Mouse (Mus musculus) bone marrow, adult 2 months (tissue): ENCODE measurements around the gene Hk1. TPM values are rescaled to one million over a fixed set of nuclear protein-coding genes. Genes with fewer than 3 reads are reported as not detected.
A peak's percentile ranks its signal among the peaks of the same experiment; 100 is the strongest.

Experiments
- H3K27ac ChIP-seq: fragments of 200-500 bp; 2 replicates; pipeline ENCODE4 v1.5.1; 2012; ENCODE audit warnings: low read depth, mild to moderate bottlenecking, control low read depth, inconsistent platforms, low read length; ENCODE audit not compliant: control insufficient read depth, poor library complexity, insufficient read depth
- H3K4me1 ChIP-seq: fragments of 200-500 bp; 2 replicates; pipeline ENCODE4 v1.6.1; 2011; ENCODE audit warnings: low read length; ENCODE audit not compliant: control insufficient read depth, insufficient read depth
- H3K4me3 ChIP-seq: fragments of 200-500 bp; replicated peaks from 2 replicates; pipeline ENCODE3; 2011; ENCODE audit warnings: mild to moderate bottlenecking, low read depth, low read length, control low read depth; ENCODE audit not compliant: control insufficient read depth
- CTCF ChIP-seq: fragments of 200-500 bp; IDR thresholded peaks from 2 replicates; pipeline ENCODE4 v1.5.1; 2011; ENCODE audit warnings: low read length, control low read depth; ENCODE audit not compliant: control insufficient read depth, insufficient read depth
- POLR2A ChIP-seq: fragments of 200-500 bp; IDR thresholded peaks from 2 replicates; pipeline ENCODE4 v1.6.1; 2011; ENCODE audit warnings: low read depth, mild to moderate bottlenecking, control low read depth, low read length, borderline replicate concordance; ENCODE audit not compliant: control insufficient read depth
- WGBS: fragments of 180-500 bp; shearing (Covaris S2); methylation state at CpG from one replicate; pipeline ENCODE4 v1.1.7; 2018; 5-methylcytosine and 5-hydroxymethylcytosine counted together
- polyA plus RNA-seq: library from polyadenylated mRNA; stranded (reverse); fragments of >200 nt; gene quantifications from 2 replicates; pipeline ENCODE4 v1.2.4, GENCODE M21; 2011; ENCODE audit warnings: low replicate concordance; ENCODE audit not compliant: missing spikeins, insufficient read depth, insufficient read length

The Hk1 gene
- polyA plus RNA-seq, 1 experiment, result 93.6 TPM

DNA sequence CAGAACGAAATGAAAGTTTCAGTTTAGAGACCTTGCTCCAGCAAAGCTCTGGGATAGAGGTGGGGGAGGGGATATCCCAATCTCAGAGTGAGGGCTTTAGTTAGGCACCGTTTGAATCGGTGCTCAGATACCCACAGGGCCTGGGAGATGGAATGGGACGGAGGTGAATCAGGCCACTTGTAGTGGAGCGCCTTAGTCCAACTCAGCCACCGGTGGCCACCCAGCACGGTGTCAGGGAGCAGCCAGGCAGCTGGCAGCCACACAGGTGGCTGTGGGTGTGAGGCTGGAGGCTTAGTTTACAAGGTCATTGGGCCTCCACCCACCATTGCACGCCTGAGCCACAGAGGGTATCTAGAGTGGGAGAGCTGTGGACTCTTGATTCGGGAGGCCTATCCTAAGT is 41.5 kb downstream of the Hk1 start:
- Histone ChIP-seq H3K27ac (0 out of 2 replicates have a peak overlapping the region, but pooled peaks have one; percentile 11), H3K4me1 (peaks cover 3% of the 10 kb centered on the region)
- WGBS, result 63% methylated on average over 9 of the region's 9 CpGs

DNA sequence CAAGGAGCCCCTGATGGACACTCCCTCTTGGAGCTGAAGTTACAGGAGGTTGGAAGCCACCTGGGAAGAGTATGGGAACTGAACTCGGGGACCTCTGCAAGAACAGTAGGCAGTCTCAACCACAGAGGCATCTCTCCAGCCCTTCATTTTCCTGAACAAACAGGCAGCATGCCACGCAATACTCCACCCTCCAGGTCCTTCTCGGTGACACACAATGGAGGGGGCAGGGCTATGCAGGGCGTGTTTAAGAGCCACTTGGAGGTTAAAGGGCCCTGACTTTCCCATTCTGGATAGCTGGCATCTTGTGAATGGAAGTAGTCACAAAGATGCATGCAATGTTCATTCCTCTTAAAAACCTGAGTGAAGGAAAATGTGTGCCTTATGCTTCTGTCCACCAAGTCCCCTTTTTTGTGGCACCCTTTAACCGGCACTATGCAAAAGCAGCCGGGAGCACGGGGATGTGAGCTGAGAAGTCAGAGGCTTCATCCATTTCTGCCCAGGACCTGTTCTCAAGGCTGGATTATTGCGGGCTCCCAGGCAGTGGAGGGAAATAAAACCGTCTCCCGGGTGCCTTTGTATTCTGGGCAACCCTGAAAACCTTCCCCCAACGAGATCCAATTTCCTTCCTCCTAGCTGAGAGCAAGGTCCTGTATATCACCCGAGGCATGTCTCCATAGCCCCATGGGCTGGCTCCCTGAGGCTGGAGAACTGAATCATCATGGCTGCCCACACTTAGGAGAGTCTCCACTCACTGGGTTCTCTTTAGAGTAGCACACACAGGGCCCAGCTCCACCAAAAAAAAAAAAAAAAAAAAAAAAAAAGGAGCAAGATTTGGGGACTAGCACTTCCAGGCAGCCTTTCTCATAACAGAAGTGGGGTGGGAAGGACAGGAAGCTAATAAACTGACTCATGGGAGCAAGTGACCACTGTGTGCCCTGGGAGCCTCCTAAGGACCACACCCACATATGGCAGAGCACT is 42.8 kb downstream of the Hk1 start:
- Histone ChIP-seq H3K27ac (peak overlapping the region; percentile 33; the same call in 1 of the 2 replicates), H3K4me3 (no peak overlapping the region), H3K4me1 (peaks cover 3% of the 10 kb centered on the region)
- WGBS, result 10% methylated on average over 12 of the region's 12 CpGs
- no peak for TF ChIP-seq CTCF
- TF ChIP-seq POLR2A, result no peak

More for the DNA sequence above, 41.5 kb downstream of the Hk1 start:
- H3K4me3 ChIP-seq, result peak overlapping the region; percentile 97
- TF ChIP-seq CTCF, result no peak

DNA sequence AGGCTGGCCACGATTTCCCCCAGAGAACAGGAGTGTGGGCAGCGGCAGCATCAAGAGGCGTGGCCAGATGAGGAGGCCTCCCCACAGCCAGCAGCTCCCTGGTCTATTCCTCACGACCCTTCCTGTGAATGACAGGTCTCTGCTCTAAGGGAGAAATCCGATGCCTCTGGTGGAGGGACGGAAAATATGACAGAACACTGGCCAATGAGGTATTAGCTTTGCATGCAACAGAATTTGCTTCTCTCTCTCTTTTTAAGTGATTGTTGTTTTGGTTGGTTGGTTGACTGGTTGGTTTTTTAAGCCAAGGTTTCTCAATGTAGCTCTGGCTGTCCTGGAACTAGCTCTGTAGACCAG is 44.3 kb downstream of the Hk1 start:
- peaks cover 4% of the 10 kb centered on the region for H3K4me1 ChIP-seq
- no peak overlapping the region for H3K4me3 ChIP-seq
- WGBS, result 22% methylated on average over 6 of the region's 6 CpGs
- no peak for TF ChIP-seq CTCF
- no peak for TF ChIP-seq POLR2A
- no peak overlapping the region for H3K27ac ChIP-seq

DNA sequence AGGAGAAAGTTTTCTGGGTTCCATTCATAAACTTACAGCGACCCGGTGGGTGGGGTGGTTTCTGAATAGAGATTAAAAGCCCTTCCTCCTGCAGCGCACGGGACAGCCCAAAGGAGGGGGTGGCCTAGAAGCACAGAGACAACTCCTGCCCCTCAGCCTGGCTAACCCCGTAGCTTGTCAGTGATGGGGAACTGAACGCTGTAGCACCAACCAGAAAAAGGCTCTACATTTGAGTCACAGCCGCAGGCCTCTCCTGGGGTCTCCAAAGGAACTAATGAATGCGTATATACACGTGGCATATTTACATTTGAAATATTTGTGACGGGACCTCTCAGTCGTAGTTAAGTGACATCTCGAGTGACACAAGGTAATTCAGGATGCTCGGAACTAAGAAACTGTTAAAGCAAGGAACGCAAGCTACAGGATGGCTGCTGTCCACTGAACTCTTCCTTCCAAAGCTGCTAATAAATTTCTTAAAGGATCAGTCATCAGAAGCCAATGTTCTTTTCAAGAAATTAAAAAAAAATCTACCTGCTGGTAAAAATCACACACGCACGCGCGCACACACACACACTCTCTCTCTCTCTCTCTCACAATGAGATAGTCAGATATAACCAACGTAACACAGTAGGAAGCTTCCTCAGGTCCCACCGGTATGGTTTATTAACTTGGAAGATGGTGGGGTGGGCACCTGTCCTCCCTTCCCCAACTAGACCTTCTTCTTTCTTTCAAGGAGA is 44.9 kb downstream of the Hk1 start:
- WGBS, result 67% methylated on average over 20 of the region's 20 CpGs
- Histone ChIP-seq H3K27ac (no peak overlapping the region), H3K4me1 (peaks cover 4% of the 10 kb centered on the region), H3K4me3 (no peak overlapping the region)
- TF ChIP-seq POLR2A (no peak), CTCF (no peak)

DNA sequence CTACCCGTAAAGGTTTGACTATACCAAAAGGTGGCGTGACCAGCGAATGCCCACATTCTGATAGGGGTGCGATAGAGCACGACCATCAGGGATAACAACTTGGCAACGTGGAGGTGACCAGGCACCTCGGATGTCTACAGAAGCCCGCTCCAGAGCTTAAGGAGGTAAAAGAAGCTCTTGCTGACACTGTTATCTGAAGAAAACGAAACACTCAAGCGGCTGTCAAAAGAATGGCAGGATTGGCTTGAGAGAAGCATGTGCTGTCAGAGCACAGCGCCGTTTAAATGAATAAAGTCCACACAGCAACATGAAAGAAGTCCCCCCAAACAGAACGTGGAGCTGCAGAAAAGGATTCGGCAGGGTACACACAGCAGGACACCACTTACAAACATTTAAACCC is 46.4 kb downstream of the Hk1 start:
- TF ChIP-seq POLR2A, result no peak
- no peak for TF ChIP-seq CTCF
- Histone ChIP-seq H3K4me3 (no peak overlapping the region), H3K27ac (peak overlapping the region; percentile 85), H3K4me1 (peaks cover 3% of the 10 kb centered on the region; the same call in 1 of the 2 replicates)
- 73% methylated on average over 14 of the region's 14 CpGs for WGBS

DNA sequence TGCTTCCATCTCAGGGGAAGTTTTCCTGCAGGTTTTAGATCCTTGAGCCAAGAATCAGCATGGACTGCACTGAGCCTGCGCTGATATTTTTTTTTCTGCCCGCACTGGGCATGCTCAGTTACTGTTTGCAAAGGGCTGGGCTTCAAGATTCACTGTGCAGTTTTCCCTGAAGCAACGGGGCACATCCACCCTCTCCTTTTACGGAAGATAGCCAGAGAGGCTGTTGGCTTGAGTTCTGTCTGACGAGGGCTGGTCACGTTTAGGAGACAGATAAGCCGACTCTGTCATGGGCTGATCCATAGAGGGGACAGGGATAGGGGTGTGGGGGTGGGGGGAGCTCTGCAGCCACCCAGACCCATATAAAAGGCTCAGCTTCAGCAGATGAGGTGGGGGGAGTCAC is 47.2 kb downstream of the Hk1 start:
- no peak for TF ChIP-seq CTCF
- no peak for TF ChIP-seq POLR2A
- 61% methylated on average over 7 of the region's 7 CpGs for WGBS
- H3K27ac ChIP-seq, result peak overlapping the region; percentile 85
- H3K4me1 ChIP-seq, result peaks cover 3% of the 10 kb centered on the region; the same call in 1 of the 2 replicates
- H3K4me3 ChIP-seq, result no peak overlapping the region

DNA sequence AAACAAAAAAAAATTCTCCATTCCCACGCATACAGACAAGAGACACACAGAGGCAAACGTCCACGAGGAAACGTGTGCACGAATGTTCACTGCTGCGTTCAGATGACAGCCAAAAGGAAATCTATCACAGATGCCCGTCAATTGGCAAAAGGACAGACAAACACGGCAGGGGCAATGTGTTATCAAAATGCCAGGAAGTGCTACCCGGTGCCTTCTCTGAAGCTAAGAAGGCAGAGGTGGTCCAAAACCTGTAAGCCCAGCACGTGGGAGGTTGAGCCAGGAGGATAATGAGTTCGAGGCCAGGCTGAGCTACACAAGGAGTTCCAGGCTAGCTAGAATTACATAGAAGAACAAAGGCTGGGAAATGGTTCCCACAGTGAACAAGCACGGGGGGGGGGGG is 47.9 kb downstream of the Hk1 start:
- Histone ChIP-seq H3K4me1 (peaks cover 7% of the 10 kb centered on the region; the same call in 1 of the 2 replicates), H3K27ac (peak overlapping the region; percentile 2), H3K4me3 (no peak overlapping the region)
- 59% methylated on average over 12 of the region's 12 CpGs for WGBS
- TF ChIP-seq CTCF, result no peak
- TF ChIP-seq POLR2A, result no peak

DNA sequence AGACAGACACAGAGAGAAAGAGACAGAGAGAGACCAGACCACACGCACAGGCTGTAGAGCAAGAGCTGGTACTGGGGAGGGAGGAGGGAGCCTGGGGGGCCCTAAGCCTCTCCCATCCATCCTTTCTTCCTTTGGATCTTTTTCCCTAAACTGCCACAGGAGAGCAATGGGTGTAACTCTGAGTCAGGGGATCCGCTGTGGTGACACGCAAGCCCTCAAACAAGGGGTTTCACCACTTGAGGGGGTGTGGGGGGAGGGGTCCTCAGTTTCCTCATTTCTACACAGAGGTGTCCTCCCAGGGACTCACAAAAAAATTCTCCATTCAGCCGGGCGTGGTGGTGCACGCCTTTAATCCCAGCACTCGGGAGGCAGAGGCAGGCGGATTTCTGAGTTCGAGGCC is 48.4 kb downstream of the Hk1 start:
- peaks cover 9% of the 10 kb centered on the region for H3K4me1 ChIP-seq
- TF ChIP-seq POLR2A, result no peak
- TF ChIP-seq CTCF, result no peak
- no peak overlapping the region for H3K4me3 ChIP-seq
- H3K27ac ChIP-seq, result no peak overlapping the region
- 78% methylated on average over 9 of the region's 9 CpGs for WGBS
